Mouse (Mus musculus) stomach, postnatal 0 days (tissue): ENCODE data around the gene Cuedc1.

Source experiments
- CTCF ChIP-seq: IDR thresholded peaks from 2 replicates; pipeline ENCODE4 v1.5.1; 2016; ENCODE audit warnings: antibody characterized with exemption, low read depth, mild to moderate bottlenecking, moderate library complexity
- EP300 ChIP-seq: optimal IDR thresholded peaks from 2 replicates; pipeline ENCODE3; 2016; ENCODE audit warnings: antibody characterized with exemption

- TF ChIP-seq CTCF (no peak), EP300 (no peak)
These were observed 42.1 kb upstream of the Cuedc1 start for GRCm38 (mm10) chr11:88055777-88056176.
